Mouse (Mus musculus) stomach, embryonic 14.5 days (tissue): ENCODE measurements around the gene Topbp1. TPM values are rescaled to one million over a fixed set of nuclear protein-coding genes. Genes with fewer than 3 reads are reported as not detected.

Experiments
- ATAC-seq: fragments of 200-750 bp; cut with Nextera tagmentation; 2 replicates; pipeline ENCODE4 v1.8.0; 2017; ENCODE audit warnings: low read depth, moderate TSS enrichment; ENCODE audit not compliant: insufficient number of reproducible peaks, insufficient read depth, low FRiP score
- H3K27ac ChIP-seq: fragments of 300-500 bp; sonication (generic); 2 replicates; pipeline ENCODE4 v1.5.1; 2014; ENCODE audit warnings: mild to moderate bottlenecking, low read length, moderate library complexity, mixed read lengths
- H3K27me3 ChIP-seq: fragments of 300-500 bp; sonication (generic); 2 replicates; pipeline ENCODE4 v1.6.1; 2014; ENCODE audit warnings: low read length, control low read depth, mixed read lengths; ENCODE audit not compliant: control insufficient read depth, insufficient read depth
- H3K36me3 ChIP-seq: fragments of 300-500 bp; sonication (generic); 2 replicates; pipeline ENCODE4 v1.6.1; 2014; ENCODE audit warnings: mild to moderate bottlenecking, control low read depth, low read length, moderate library complexity, mixed read lengths; ENCODE audit not compliant: control insufficient read depth, insufficient read depth
- H3K4me1 ChIP-seq: fragments of 300-500 bp; sonication (generic); 2 replicates; pipeline ENCODE4 v1.6.1; 2014; ENCODE audit warnings: low read length, control low read depth, mixed read lengths; ENCODE audit not compliant: control insufficient read depth, insufficient read depth
- H3K4me2 ChIP-seq: fragments of 300-500 bp; sonication (generic); replicated peaks from 2 replicates; pipeline ENCODE4 v1.6.1; 2014; ENCODE audit warnings: low read depth, low read length, control low read depth
- H3K4me3 ChIP-seq: fragments of 300-500 bp; sonication (generic); 2 replicates; pipeline ENCODE4 v1.5.1; 2014; ENCODE audit warnings: low read depth, low read length, control low read depth
- H3K9ac ChIP-seq: fragments of 300-500 bp; sonication (generic); replicated peaks from 2 replicates; pipeline ENCODE4 v1.6.1; 2014; ENCODE audit warnings: low read depth, mild to moderate bottlenecking, control low read depth, low read length, moderate library complexity, mixed read lengths
- H3K9me3 ChIP-seq: fragments of 300-500 bp; sonication (generic); 2 replicates; pipeline ENCODE4 v1.6.1; 2016; ENCODE audit warnings: low read depth, low read length, control low read depth; ENCODE audit not compliant: control insufficient read depth
- WGBS: fragments of 180-500 bp; shearing (Covaris S2); extraction: QIAGEN DNeasy Blood & Tissue Kit; methylation state at CpG from one replicate; pipeline ENCODE4 v1.1.7; 2014; 5-methylcytosine and 5-hydroxymethylcytosine counted together
- polyA plus RNA-seq: library from polyadenylated mRNA; unstranded; fragments of >200 nt; fragmentation: Nextera tagmentation; extraction: Ambion mirVana; gene quantifications from 2 replicates; pipeline ENCODE4 v1.2.1, GENCODE M21; 2014

The Topbp1 gene
- polyA plus RNA-seq, 1 experiment from 2014 or later, result 79.5 TPM

- WGBS, result 60% methylated on average over 5 of the region's 5 CpGs
- no peak overlapping the region for H3K4me2 ChIP-seq
- no peak for ATAC-seq
- no peaks in the 10 kb centered on the region for H3K27me3 ChIP-seq
- no peaks in the 10 kb centered on the region for H3K36me3 ChIP-seq
- H3K4me3 ChIP-seq, result no peak overlapping the region
- no peaks in the 10 kb centered on the region for H3K9me3 ChIP-seq
- no peak overlapping the region for H3K9ac ChIP-seq
- H3K27ac ChIP-seq, result no peak overlapping the region
- no peaks in the 10 kb centered on the region for H3K4me1 ChIP-seq
Observed at GRCm38 (mm10) chr9:103372271-103373010, 67.4 kb downstream of the Topbp1 start.

- Histone ChIP-seq H3K9ac (no peak overlapping the region), H3K27ac (no peak overlapping the region), H3K9me3 (no peaks in the 10 kb centered on the region), H3K4me1 (no peaks in the 10 kb centered on the region), H3K27me3 (no peaks in the 10 kb centered on the region), H3K4me3 (no peak overlapping the region), H3K4me2 (no peak overlapping the region), H3K36me3 (no peaks in the 10 kb centered on the region)
- WGBS, result 48% methylated on average over 7 of the region's 7 CpGs
- ATAC-seq, result no peak
Observed at GRCm38 (mm10) chr9:103376346-103377320, 71.6 kb downstream of the Topbp1 start.

GRCm38 (mm10) chr9:103378686-103379085 is 73.7 kb downstream of the Topbp1 start:
- no peak for ATAC-seq
- Histone ChIP-seq H3K36me3 (no peaks in the 10 kb centered on the region), H3K4me3 (no peak overlapping the region), H3K4me1 (no peaks in the 10 kb centered on the region), H3K27me3 (no peaks in the 10 kb centered on the region), H3K4me2 (no peak overlapping the region), H3K27ac (no peak overlapping the region), H3K9me3 (no peaks in the 10 kb centered on the region), H3K9ac (no peak overlapping the region)
- WGBS, result 57% methylated on average over 10 of the region's 10 CpGs

- Histone ChIP-seq H3K27me3 (no peaks in the 10 kb centered on the region), H3K9ac (no peak overlapping the region), H3K4me3 (no peak overlapping the region), H3K4me1 (no peaks in the 10 kb centered on the region), H3K27ac (no peak overlapping the region), H3K4me2 (no peak overlapping the region), H3K9me3 (no peaks in the 10 kb centered on the region), H3K36me3 (no peaks in the 10 kb centered on the region)
- WGBS, result 55% methylated on average over 9 of the region's 9 CpGs
- no peak for ATAC-seq
Observed at GRCm38 (mm10) chr9:103379199-103379598, 74.2 kb downstream of the Topbp1 start.

- WGBS, result 89% methylated on average over 4 of the region's 4 CpGs
- Histone ChIP-seq H3K9ac (no peak overlapping the region), H3K36me3 (no peaks in the 10 kb centered on the region), H3K4me1 (no peaks in the 10 kb centered on the region), H3K4me3 (no peak overlapping the region), H3K27me3 (no peaks in the 10 kb centered on the region), H3K9me3 (no peaks in the 10 kb centered on the region), H3K4me2 (no peak overlapping the region), H3K27ac (no peak overlapping the region)
- no peak for ATAC-seq
Observed at GRCm38 (mm10) chr9:103380566-103380965, 75.6 kb downstream of the Topbp1 start.

- Histone ChIP-seq H3K27me3 (no peaks in the 10 kb centered on the region), H3K4me1 (peaks cover 5% of the 10 kb centered on the region; the same call in 1 of the 2 replicates), H3K4me2 (no peak overlapping the region), H3K9ac (no peak overlapping the region), H3K9me3 (no peaks in the 10 kb centered on the region), H3K36me3 (no peaks in the 10 kb centered on the region), H3K4me3 (no peak overlapping the region), H3K27ac (no peak overlapping the region)
- 31% methylated on average over 6 of the region's 6 CpGs for WGBS
- no peak for ATAC-seq
Observed at GRCm38 (mm10) chr9:103382989-103383388, 78.0 kb downstream of the Topbp1 start.

GRCm38 (mm10) chr9:103383576-103383975 is 78.6 kb downstream of the Topbp1 start:
- H3K4me1 ChIP-seq, result peaks cover 5% of the 10 kb centered on the region; the same call in 1 of the 2 replicates
- no peak overlapping the region for H3K4me3 ChIP-seq
- no peaks in the 10 kb centered on the region for H3K9me3 ChIP-seq
- no peak overlapping the region for H3K4me2 ChIP-seq
- no peak overlapping the region for H3K9ac ChIP-seq
- WGBS, result 98% methylated on average over 1 of the region's 1 CpGs
- no peak overlapping the region for H3K27ac ChIP-seq
- ATAC-seq, result no peak
- no peaks in the 10 kb centered on the region for H3K36me3 ChIP-seq
- no peaks in the 10 kb centered on the region for H3K27me3 ChIP-seq

GRCm38 (mm10) chr9:103384141-103384796 is 79.3 kb downstream of the Topbp1 start:
- 63% methylated on average over 4 of the region's 4 CpGs for WGBS
- ATAC-seq, result no peak

More at GRCm38 (mm10) chr9:103384141-103384796, 79.3 kb downstream of the Topbp1 start:
- no peak overlapping the region for H3K4me3 ChIP-seq
- H3K27me3 ChIP-seq, result no peaks in the 10 kb centered on the region
- H3K36me3 ChIP-seq, result no peaks in the 10 kb centered on the region
- peaks cover 5% of the 10 kb centered on the region; the same call in 1 of the 2 replicates for H3K4me1 ChIP-seq
- H3K4me2 ChIP-seq, result no peak overlapping the region
- H3K9me3 ChIP-seq, result no peaks in the 10 kb centered on the region
- no peak overlapping the region for H3K9ac ChIP-seq
- H3K27ac ChIP-seq, result no peak overlapping the region
